Mouse (Mus musculus): ENCODE data around the gene Tnfsf9.
"Not testable (repeated sequence)": the region's sequence is repeated elsewhere in the genome, so short reads cannot be mapped to it uniquely, and the experiment has no call there.

The Tnfsf9 gene

GRCm38 (mm10) chr17:57095855-57096622, 9.1 kb upstream of the Tnfsf9 start:
- DNase-seq (ENCODE audit: low read depth) = peak; percentile 64

GRCm38 (mm10) chr17:57096623-57096920, 8.6 kb upstream of the Tnfsf9 start:
- peak; percentile 74 for DNase-seq (ENCODE audit: low read depth)

GRCm38 (mm10) chr17:57098321-57098720, 6.8 kb upstream of the Tnfsf9 start:
- DNase-seq (ENCODE audit: low read depth) = peak; percentile 65

DNA sequence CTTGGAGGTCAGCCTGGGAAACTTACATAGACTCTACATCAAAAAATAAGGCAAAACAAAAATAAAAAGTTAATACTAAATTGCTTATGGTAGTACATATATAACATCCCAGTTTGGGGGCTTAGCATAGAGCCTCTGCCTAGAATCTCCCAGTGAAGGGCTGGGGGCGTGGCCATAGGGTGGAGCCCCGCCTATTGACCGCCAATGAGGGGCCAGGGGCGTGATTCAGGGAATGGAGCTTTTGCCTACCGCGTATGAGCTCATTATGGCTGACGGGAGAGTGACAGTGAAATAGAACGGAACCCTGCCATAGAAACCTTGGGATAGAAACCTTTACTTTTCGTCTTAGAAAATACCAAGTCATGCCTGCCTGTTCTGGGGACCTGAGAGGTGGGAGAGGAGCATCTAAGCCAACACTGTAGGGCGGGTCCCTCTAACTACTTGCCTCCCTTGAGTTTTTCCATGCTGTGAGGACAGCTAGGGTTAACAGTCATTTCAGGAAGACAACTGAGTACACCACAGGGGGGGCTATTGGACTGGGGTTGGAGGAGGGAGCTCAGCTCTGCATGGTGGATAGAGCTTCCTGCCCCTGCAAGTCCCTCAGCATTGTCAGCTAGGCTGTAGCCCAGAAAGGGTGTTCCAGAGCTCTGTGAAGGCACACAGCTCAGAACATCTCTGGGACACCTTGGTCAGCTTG, 5.3 kb upstream of the Tnfsf9 start:
- DNase-seq (ENCODE audit: low read depth) = peak; percentile 43

- DNase-seq (ENCODE audit: low read depth) = peak; percentile 74
Measured at GRCm38 (mm10) chr17:57102276-57102675, 2.8 kb upstream of the Tnfsf9 start.

DNA sequence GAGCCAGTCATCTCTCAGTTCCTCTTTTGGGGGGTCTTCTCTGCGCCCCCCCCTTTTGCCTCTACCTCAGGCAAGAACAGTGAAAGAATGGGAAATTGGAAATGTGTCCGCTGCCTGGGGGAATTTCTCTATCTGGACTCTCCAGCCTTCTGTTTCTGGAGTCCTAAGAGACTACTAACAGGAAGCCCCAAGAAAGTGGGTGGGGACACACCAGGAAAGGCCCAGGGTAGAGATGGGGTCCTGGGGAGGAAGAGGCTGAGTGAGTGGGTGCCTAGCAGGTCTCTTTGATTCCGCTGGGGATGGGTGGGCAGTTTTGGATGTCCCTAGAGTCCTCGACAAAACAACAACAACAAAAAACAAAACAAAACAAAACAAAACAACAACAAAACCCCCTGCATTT, 629 bp upstream of the Tnfsf9 start:
- no peak for DNase-seq (ENCODE audit: low read depth)

DNA sequence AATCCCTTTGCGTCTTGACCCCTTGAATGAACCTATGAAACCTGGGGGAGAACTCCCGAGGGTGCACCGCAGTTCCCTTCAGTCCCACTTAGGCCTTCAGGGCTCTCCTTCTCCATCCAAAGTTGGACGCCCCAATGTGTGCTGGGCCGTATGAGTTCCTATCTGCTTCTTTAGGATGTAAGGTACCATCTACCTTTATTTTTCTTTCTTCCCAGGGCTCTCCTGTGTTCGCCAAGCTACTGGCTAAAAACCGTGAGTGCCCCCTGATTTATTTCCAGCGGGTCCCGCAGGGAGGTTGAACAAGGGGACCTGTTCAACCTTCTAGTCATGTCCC, 877 bp downstream of the Tnfsf9 start:
- no peak for DNase-seq (ENCODE audit: low read depth)

DNA sequence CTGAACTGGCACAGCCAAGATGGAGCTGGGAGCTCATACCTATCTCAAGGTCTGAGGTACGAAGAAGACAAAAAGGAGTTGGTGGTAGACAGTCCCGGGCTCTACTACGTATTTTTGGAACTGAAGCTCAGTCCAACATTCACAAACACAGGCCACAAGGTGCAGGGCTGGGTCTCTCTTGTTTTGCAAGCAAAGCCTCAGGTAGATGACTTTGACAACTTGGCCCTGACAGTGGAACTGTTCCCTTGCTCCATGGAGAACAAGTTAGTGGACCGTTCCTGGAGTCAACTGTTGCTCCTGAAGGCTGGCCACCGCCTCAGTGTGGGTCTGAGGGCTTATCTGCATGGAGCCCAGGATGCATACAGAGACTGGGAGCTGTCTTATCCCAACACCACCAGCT, 1.9 kb downstream of the Tnfsf9 start:
- DNase-seq (ENCODE audit: low read depth) = no peak

DNA sequence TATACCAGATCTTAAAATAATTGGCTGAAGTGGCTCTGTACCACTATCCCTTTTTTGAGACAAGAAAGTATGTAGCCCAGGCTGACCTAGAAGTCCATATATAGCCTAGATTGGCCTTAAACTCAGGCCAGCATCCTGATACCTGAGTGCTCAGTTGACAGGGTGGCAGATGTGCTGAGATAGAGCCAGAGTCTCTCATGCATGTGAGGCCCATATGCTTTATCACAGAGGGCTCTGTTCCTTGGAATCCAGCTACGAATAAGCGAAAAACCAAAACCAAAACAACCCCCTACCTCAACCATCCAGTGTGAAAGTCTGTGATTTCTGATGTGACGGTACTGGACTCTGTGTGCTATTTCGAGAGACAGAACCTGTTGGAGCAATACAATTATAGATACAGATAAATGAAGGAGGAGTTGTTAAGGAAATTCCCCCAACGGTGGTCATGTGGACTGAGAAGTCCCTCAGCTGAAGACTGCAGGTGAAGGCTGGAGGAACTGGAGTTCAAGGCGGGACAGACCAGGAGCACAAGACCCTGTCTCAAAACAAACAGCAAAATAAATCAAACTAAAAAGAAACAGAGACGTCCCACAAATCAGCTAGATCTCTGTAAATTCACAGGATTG, 3.0 kb downstream of the Tnfsf9 start:
- DNase-seq (ENCODE audit: low read depth) = no peak

- DNase-seq (ENCODE audit: low read depth) = peak; percentile 85
Measured at GRCm38 (mm10) chr17:57108666-57109171, 3.6 kb downstream of the Tnfsf9 start.

- no peak for DNase-seq (ENCODE audit: low read depth)
Measured at GRCm38 (mm10) chr17:57110005-57110404, 4.9 kb downstream of the Tnfsf9 start.

GRCm38 (mm10) chr17:57112768-57113474, 7.8 kb downstream of the Tnfsf9 start:
- peak; percentile 75 for DNase-seq (ENCODE audit: low read depth)

DNA sequence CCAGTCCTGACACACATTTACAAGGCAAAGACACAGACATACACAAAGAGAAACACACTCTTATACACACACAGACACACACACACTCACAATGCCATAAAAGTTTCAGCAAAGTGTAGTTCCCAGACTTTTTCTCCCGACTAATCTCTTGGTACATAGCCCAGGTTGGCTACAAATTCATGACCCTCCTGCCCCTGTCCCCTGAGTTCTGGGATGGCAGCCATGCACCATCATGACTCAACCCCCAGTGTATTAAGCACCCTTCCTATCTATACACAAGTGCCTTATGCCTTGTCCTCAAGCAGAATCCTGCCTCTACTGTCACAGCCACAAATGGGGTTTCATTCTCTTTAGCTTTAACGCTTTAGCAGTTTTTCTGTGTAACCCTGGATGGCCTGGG, 11.7 kb downstream of the Tnfsf9 start:
- DNase-seq (ENCODE audit: low read depth) = no peak

DNA sequence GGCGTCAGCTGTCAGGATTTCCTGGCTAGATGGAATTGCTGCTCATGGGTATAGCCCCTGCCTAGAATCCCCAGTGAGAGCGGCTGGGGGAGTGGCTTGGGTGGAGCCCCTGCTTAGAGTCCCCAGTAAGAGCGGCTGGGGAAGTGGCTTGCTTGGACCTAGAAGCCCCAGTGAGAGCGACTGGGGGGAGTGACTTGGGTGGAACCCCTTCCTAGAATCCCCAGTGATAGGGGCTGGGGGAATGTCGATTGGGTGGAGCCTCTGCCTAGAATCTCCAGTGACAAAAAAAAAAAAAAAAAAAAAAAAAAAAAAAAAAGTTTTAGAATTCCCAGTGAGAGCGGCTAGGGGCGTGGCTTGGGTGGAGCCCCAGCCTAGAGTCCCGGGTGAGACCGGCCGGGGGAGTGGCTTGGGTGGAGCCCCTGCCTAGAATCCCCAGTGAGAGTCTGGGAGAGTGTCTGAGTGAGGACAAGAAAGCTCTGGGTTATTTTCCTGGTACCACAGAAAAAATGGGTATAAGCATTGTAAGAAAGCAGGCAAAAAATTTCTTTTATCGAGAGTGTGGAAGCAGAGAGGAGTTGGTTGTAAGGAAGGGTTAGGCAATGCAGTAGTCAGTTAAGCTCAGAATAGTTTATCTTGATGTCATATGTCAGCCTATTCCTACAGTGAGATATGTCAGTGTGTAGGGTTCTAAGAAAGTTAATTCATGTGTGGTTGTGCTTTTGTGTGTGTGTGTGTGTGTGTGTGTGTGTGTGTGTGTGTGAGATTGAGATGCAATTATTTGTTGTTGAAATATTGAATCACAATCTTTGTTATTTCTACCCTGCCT, 13.6 kb downstream of the Tnfsf9 start:
- DNase-seq (ENCODE audit: low read depth) = no peak

DNA sequence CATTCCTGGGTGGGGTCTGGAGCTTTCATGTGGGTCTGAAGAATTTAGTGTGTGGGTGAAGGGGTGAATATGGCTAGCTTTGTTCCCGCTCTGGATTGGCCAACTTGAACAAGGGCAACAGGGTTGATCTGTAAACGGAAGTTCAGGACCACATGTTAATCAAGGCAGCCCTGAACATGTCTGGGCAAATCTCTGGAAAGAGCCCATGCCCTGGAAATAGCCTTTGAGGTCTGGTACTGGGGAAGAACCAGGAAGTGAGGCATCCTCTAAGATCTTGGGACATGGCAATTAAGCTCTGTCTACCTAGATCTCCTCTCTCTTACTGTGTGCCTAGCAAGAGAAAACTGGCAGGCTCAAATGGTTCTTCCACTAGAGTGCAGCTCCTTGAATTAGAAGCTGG, 16.7 kb downstream of the Tnfsf9 start:
- DNase-seq (ENCODE audit: low read depth) = peak; percentile 47

GRCm38 (mm10) chr17:57123192-57124118, 18.3 kb downstream of the Tnfsf9 start:
- no peak for DNase-seq (ENCODE audit: low read depth)

- DNase-seq (ENCODE audit: low read depth) = no peak
Measured at GRCm38 (mm10) chr17:57124792-57125191, 19.7 kb downstream of the Tnfsf9 start.

DNA sequence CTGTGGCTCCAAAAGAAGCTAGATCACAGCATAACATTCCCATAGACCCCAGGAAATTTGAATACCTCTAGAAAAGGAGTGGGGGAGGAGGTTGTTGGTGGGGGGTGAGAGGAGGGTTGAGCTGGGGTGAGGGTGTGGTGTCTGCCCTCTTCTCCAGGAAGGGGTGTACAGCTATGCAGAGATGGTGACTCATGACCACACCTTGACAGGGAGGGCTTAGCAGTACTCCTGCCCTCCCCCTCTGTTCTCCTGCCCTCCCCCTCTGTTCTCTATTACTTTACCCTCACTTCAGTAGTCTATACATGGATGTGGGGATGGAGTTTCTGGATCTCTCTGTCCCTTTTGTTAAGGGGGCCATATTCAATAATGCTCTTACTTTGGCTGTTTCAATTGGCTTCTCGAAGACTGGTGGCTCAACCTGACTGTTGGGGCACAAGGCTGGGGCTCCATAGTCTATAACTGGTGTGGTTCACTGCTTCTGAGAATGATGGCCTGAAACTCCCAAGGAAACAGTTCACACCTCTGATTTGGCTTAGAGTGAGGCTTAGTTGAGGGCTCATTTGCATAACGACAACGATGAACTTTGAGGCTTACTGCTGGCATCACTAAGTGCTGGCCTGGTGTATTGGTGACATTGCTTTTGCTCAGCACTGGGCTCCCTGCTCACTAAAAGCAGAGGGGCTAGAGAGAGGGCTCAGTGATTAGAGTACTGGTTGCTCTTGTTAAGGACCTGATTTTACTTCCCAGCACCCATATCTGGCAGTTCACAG, 20.9 kb downstream of the Tnfsf9 start:
- DNase-seq (ENCODE audit: low read depth) = peak; percentile 26

DNA sequence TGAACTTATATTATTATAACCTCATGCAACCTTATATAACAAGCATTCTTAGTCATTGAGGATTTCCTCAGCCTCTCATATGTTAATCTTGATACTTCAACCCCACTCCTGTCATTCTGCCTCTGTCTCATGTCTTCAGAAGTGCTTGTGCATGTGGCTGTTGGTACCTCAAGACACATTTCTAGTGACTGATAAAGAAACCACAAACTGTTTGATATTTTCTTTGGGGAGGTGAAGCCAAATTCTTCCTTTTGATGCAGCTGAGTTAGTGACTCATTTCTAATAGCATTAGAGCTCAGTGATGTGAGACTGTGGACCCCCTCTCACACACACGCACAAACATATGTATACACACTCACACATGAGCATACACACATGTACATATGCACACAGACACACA, 26.7 kb downstream of the Tnfsf9 start:
- peak; percentile 90 for DNase-seq (ENCODE audit: low read depth)

- DNase-seq (ENCODE audit: low read depth) = not testable (repeated sequence)
Measured at GRCm38 (mm10) chr17:57134021-57134420, 28.9 kb downstream of the Tnfsf9 start.

Data from 416B (cell line).